Mouse (Mus musculus) liver, adult 10 weeks (tissue): Measurements from ENCODE around the gene 1700016K19Rik. TPM values are rescaled to one million over a fixed set of nuclear protein-coding genes. Genes with fewer than 3 reads are reported as not detected.

Experiments
- polyA plus RNA-seq: library from polyadenylated mRNA; stranded (reverse); fragments of 350-450 nt; fragmentation: Illumina TruSeq; extraction: RNeasy Lipid Tissue Mini Kit (QIAGEN cat#74804); gene quantifications from one replicate; pipeline ENCODE4 v1.2.3, GENCODE M21; 2014; ENCODE audit warnings: low read depth, low replicate concordance

Gene 1700016K19Rik
- not detected for polyA plus RNA-seq

DNA sequence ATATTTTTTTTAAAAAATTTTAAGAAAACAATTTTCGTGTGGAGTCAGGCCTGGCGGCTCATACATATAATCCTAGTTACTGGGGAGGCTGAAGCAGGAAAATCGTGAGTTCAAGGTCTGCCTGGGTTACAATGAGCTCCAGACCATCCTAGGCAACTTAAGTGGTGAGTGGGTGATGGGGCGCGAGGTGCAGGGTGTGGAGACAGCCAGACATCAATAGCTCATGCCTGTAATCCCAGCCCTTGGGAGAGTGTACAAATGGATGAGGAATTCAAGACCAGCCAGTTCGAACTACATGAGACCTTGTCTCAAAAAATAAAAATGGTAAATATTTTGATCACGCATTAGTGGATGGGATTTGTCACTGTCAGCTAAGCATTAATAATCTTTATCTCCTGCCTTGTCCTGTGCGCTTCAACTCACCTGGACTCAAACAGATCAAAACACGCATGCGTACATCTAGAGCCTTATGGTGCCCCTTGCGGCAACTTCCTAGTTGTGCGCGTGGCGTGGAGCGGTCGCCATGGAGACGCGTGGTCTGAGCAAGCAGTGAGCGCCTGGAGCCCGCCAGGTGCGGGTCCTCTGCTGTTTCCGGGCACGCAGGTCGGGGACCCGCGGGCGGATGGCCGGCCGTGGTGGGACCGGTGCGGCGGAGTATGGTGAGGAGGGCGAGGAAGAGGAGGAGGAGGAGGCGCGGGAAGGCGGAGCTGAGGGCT, at the start of gene 1700016K19Rik:
1700016K19Rik (plus strand) TSS at position 473 of the 716 bp plus-strand sequence.

DNA sequence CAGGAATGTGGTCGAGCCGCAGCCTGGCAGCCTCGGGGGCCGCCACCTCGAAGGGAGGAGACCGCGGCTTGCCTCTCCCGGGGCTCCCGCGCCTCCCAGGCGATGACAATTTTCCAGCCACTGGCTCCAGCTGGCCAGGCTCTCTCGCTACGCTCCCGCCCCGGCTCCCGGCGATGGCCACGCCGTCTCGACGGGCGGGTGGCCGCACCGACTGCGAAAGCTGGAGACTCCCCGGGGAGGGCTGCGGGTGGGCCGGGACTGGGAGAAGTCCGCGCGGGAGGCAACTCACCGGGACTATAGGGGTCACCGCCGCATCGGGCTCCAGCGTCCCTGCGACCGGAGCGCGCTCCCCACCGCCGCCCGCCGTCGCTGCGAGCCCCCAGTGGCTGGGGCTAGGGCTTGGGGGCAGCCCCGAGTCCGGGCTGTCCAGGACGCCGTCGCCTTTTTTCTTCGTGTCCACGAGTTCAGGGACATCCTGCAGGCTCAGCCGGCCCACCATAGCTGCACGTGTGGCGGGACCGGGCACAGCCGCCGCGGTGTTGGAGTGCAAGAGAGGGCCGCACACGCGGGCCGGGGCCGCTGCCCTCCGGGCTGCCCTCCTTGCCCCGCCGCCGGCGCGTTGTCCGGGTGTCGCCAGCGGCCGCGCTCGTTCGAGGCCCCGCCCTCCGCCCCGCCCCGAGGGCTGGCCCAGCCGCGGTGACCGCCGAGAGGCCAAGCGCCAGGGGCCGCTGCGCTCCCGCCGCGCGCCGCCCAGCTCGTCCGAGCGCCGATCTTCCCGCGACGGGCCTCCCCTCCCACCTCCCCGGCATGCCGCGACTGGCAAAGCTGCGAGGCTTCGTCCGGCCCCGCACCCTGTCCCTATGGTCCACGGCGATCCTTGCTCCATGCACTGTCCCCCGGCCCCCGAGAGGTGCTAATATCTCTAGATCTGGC, 27.7 kb downstream of the 1700016K19Rik start, which contains the start of gene Rflnb:
Rflnb (minus strand) TSS at position 644 of the 933 bp plus-strand sequence.

Other genes starting within 250 kb of the 1700016K19Rik start
- gene Doc2b, start 203.9 kb upstream of the 1700016K19Rik start, polyA plus RNA-seq: not detected
- 0.24 TPM for gene Rph3al, start 61.5 kb upstream of the 1700016K19Rik start, polyA plus RNA-seq
- gene Rflnb, start 27.9 kb downstream of the 1700016K19Rik start, polyA plus RNA-seq: 0.48 TPM
- 21.9 TPM for gene Vps53, start 179.7 kb downstream of the 1700016K19Rik start, polyA plus RNA-seq
- 2.6 TPM for gene Fam57a, start 179.8 kb downstream of the 1700016K19Rik start, polyA plus RNA-seq
- not detected for gene Dbil5, start 217.7 kb downstream of the 1700016K19Rik start, polyA plus RNA-seq
- gene Gemin4, start 217.8 kb downstream of the 1700016K19Rik start, polyA plus RNA-seq: not detected
- 2.3 TPM for gene Mrm3, start 243.8 kb downstream of the 1700016K19Rik start, polyA plus RNA-seq
- 78.1 TPM for gene Glod4, start 243.8 kb downstream of the 1700016K19Rik start, polyA plus RNA-seq